Comparison of ENCODE assay signal across 9 mouse cellular contexts in the genomic region with DNA sequence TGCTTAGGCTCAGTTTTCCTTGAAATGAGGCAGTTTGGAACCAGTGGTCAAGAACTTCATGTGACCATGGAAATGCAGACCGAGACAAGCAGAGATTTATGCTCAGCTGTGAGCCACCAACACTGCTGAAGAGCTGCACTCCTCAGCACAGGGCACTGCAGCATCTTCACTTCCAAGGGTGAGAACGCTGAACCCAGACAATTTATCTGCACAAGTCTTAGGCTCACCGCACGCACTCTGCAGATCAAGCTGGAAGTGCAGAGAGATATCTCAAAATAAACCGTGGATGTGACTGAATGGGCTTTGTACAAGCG.
A peak's percentile ranks its signal among the peaks of the same experiment; 100 is the strongest.
DNase-seq lines count a peak whose midpoint lies in the region; ATAC-seq and TF ChIP-seq lines count a peak whose summit lies in the region.
"Had no signal": no experiment of that assay in that cellular context is flagged by ENCODE, and none has a peak within 500 bp of the region (broad histone marks: within the 10 kb centered on the region; RNA-seq: fewer than 3 reads in every experiment).

No protein-coding gene starts in this region.

- no peak for ATAC-seq in heart, embryonic 14.5 days (ENCODE audit: insufficient number of reproducible peaks, insufficient read depth, low FRiP score, low read depth)
- ATAC-seq in kidney, embryonic 14.5 days (ENCODE audit: low FRiP score, low TSS enrichment) = no peak

- peak overlapping the region; percentile 28 to 65; a peak in 3 of 4 replicates for H3K27ac ChIP-seq in heart, embryonic 14.5 days (replicated peaks in 1 of 2; ENCODE audit: control insufficient read depth in 1 of 2, insufficient read depth in 1 of 2, low read depth in 2 of 2, low read length in 2 of 2)
- H3K27ac ChIP-seq in kidney, embryonic 14.5 days (ENCODE audit: low read depth, low read length) = no peak overlapping the region
- H3K27ac ChIP-seq in embryonic facial prominence, embryonic 10.5 days (replicated peaks) = peak overlapping the region; percentile 30; the same call in 1 of the 2 replicates
- H3K27ac ChIP-seq in embryonic fibroblast, embryonic 13.5 days (ENCODE audit: insufficient read depth, low read length) = peak overlapping the region; percentile 30; the same call in 1 of the 2 replicates

- H3K9ac ChIP-seq in heart, embryonic 14.5 days (ENCODE audit: low read length) = no peak overlapping the region
- H3K9ac ChIP-seq in kidney, embryonic 14.5 days (ENCODE audit: low read depth, low read length) = no peak overlapping the region

- no peak for TF ChIP-seq CTCF in embryonic fibroblast, embryonic 13.5 days (IDR thresholded peaks at IDR 0.05; ENCODE audit: borderline replicate concordance, insufficient read depth, low read length)

- peak overlapping the region; percentile 47 for H3K4me2 ChIP-seq in heart, embryonic 14.5 days (ENCODE audit: low read length)
- H3K4me2 ChIP-seq in kidney, embryonic 14.5 days (replicated peaks; ENCODE audit: low read depth, low read length) = no peak overlapping the region

- 20% methylated on average over 6 of the region's 6 CpGs for WGBS in heart, embryonic 14.5 days
- WGBS in kidney, embryonic 14.5 days = 58% methylated on average over 6 of the region's 6 CpGs
- WGBS in embryonic facial prominence, embryonic 10.5 days = 75% methylated on average over 6 of the region's 6 CpGs

- no peaks in the 10 kb centered on the region for H3K27me3 ChIP-seq in heart, embryonic 14.5 days (ENCODE audit: control insufficient read depth, insufficient read depth, low read length)
- no peaks in the 10 kb centered on the region for H3K27me3 ChIP-seq in kidney, embryonic 14.5 days (ENCODE audit: control insufficient read depth, insufficient read depth, low read length)
- no peaks in the 10 kb centered on the region for H3K27me3 ChIP-seq in embryonic facial prominence, embryonic 10.5 days (replicated peaks; ENCODE audit: low read depth, poor library complexity, severe bottlenecking)

- intact Hi-C loops in heart, postnatal 14 days (cut with DNase I) = no loop called here

- H3K4me1 ChIP-seq in heart, embryonic 14.5 days (ENCODE audit: control insufficient read depth in 2 of 2, insufficient read depth in 2 of 2, low read length in 2 of 2) = peaks cover 13 to 25% of the 10 kb centered on the region in 2 experiments
- peaks cover 14% of the 10 kb centered on the region for H3K4me1 ChIP-seq in kidney, embryonic 14.5 days (ENCODE audit: control insufficient read depth, insufficient read depth, low read length)
- H3K4me1 ChIP-seq in embryonic facial prominence, embryonic 10.5 days = peaks cover 16% of the 10 kb centered on the region
- peaks cover 12% of the 10 kb centered on the region for H3K4me1 ChIP-seq in embryonic fibroblast, embryonic 13.5 days (ENCODE audit: control insufficient read depth, insufficient read depth, low read length)

- DNase-seq in heart, postnatal 14 days = no peak
- DNase-seq in kidney, postnatal 14 days = peak; percentile 36
- no peak for DNase-seq in embryonic facial prominence, embryonic 10.5 days (ENCODE audit: low spot score)
- DNase-seq in thymus, postnatal 0 days (ENCODE audit: low spot score) = no peak
- DNase-seq: cerebellum, adult 2 months; right cerebral cortex, postnatal 25 days had no signal

- no peak overlapping the region for H3K4me3 ChIP-seq in heart, embryonic 14.5 days (ENCODE audit: control insufficient read depth in 1 of 2, insufficient read depth in 1 of 2, low read depth in 1 of 2, low read length in 2 of 2)
- H3K4me3 ChIP-seq in kidney, embryonic 14.5 days (ENCODE audit: low read length) = no peak overlapping the region
- H3K4me3 ChIP-seq in embryonic facial prominence, embryonic 10.5 days = no peak overlapping the region
- no peak overlapping the region for H3K4me3 ChIP-seq in embryonic fibroblast, embryonic 13.5 days (ENCODE audit: insufficient read depth, low read length)

- H3K36me3 ChIP-seq in heart, embryonic 14.5 days (ENCODE audit: control insufficient read depth, insufficient read depth, low read length) = no peaks in the 10 kb centered on the region
- H3K36me3 ChIP-seq in kidney, embryonic 14.5 days (ENCODE audit: control insufficient read depth, insufficient read depth, low read length) = no peaks in the 10 kb centered on the region
- H3K36me3 ChIP-seq in embryonic facial prominence, embryonic 10.5 days (replicated peaks) = no peaks in the 10 kb centered on the region

- TF ChIP-seq POLR2A in embryonic fibroblast, embryonic 13.5 days (IDR thresholded peaks at IDR 0.05; ENCODE audit: low read depth, low read length) = no peak

- peaks cover 4% of the 10 kb centered on the region; the same call in 1 of the 2 replicates for H3K9me3 ChIP-seq in heart, embryonic 14.5 days (ENCODE audit: control insufficient read depth, low read length)
- no peaks in the 10 kb centered on the region; the same call in 1 of the 2 replicates for H3K9me3 ChIP-seq in kidney, embryonic 14.5 days (ENCODE audit: control insufficient read depth, low read length)
- no peaks in the 10 kb centered on the region for H3K9me3 ChIP-seq in embryonic facial prominence, embryonic 10.5 days
